Mouse (Mus musculus) neural tube, embryonic 13.5 days (tissue): ENCODE results near the gene Serinc2. TPM values are rescaled to one million over a fixed set of nuclear protein-coding genes. Genes with fewer than 3 reads are reported as not detected.

Experiments
- ATAC-seq: fragments of 200-750 bp; cut with Nextera tagmentation; 2 replicates; pipeline ENCODE4 v1.8.0; 2017; ENCODE audit warnings: low read depth, mild to moderate bottlenecking, moderate TSS enrichment, moderate library complexity
- H3K27ac ChIP-seq: fragments of 300-500 bp; sonication (generic); replicated peaks from 2 replicates; pipeline ENCODE4 v1.5.1; 2015; ENCODE audit warnings: moderate library complexity, mild to moderate bottlenecking, inconsistent platforms
- H3K27me3 ChIP-seq: fragments of 300-500 bp; sonication (generic); 2 replicates; pipeline ENCODE4 v1.6.1; 2015; ENCODE audit warnings: mild to moderate bottlenecking, inconsistent platforms
- H3K36me3 ChIP-seq: fragments of 300-500 bp; sonication (generic); 2 replicates; pipeline ENCODE4 v1.6.1; 2015; ENCODE audit warnings: mild to moderate bottlenecking, inconsistent platforms
- H3K4me1 ChIP-seq: fragments of 300-500 bp; sonication (generic); replicated peaks from 2 replicates; pipeline ENCODE4 v1.6.1; 2015; ENCODE audit warnings: inconsistent platforms
- H3K4me2 ChIP-seq: fragments of 300-500 bp; sonication (generic); 2 replicates; pipeline ENCODE4 v1.6.1; 2015; ENCODE audit warnings: inconsistent platforms, mild to moderate bottlenecking, moderate library complexity
- H3K4me3 ChIP-seq: fragments of 300-500 bp; sonication (generic); 2 replicates; pipeline ENCODE4 v1.5.1; 2015; ENCODE audit warnings: mild to moderate bottlenecking, inconsistent platforms
- H3K9ac ChIP-seq: fragments of 300-500 bp; sonication (generic); 2 replicates; pipeline ENCODE4 v1.6.1; 2015; ENCODE audit warnings: moderate library complexity, mild to moderate bottlenecking, inconsistent platforms
- H3K9me3 ChIP-seq: fragments of 300-500 bp; sonication (generic); 2 replicates; pipeline ENCODE4 v1.6.1; 2016; ENCODE audit warnings: inconsistent platforms
- WGBS: fragments of 180-500 bp; shearing (Covaris S2); methylation state at CpG from one replicate; pipeline ENCODE4 v1.1.7; 2015; 5-methylcytosine and 5-hydroxymethylcytosine counted together
- polyA plus RNA-seq: library from polyadenylated mRNA; unstranded; fragments of >200 nt; fragmentation: Nextera tagmentation; extraction: Ambion mirVana; gene quantifications from 2 replicates; pipeline ENCODE4 v1.2.1, GENCODE M21; 2015

Serinc2 gene
- polyA plus RNA-seq, 1 experiment from 2014 or later: 53.5 TPM

GRCm38 (mm10) chr4:130273698-130274345 is 5.2 kb downstream of the Serinc2 start:
- H3K36me3 ChIP-seq: 0 out of 2 replicates have a peak, but pooled peaks cover 5% of the 10 kb centered on the region
- peak overlapping the region; percentile 96 for H3K9ac ChIP-seq
- H3K27ac ChIP-seq: peak overlapping the region; percentile 97
- ATAC-seq: peak; percentile 55
- H3K4me3 ChIP-seq: peak overlapping the region; percentile 76
- 5% methylated on average over 12 of the region's 12 CpGs for WGBS
- no peaks in the 10 kb centered on the region for H3K9me3 ChIP-seq
- peaks cover 33% of the 10 kb centered on the region for H3K4me1 ChIP-seq
- H3K4me2 ChIP-seq: peak overlapping the region; percentile 77
- H3K27me3 ChIP-seq: peaks cover 4% of the 10 kb centered on the region

- 88% methylated on average over 6 of the region's 6 CpGs for WGBS
These were observed 8.2 kb downstream of the Serinc2 start for GRCm38 (mm10) chr4:130270611-130271347.

GRCm38 (mm10) chr4:130270089-130270488 is 8.9 kb downstream of the Serinc2 start:
- no peak overlapping the region for H3K4me2 ChIP-seq
- peaks cover 35% of the 10 kb centered on the region for H3K4me1 ChIP-seq
- no peak overlapping the region for H3K9ac ChIP-seq
- H3K36me3 ChIP-seq: 0 out of 2 replicates have a peak, but pooled peaks cover 5% of the 10 kb centered on the region
- no peak overlapping the region for H3K27ac ChIP-seq
- H3K9me3 ChIP-seq: no peaks in the 10 kb centered on the region
- ATAC-seq: no peak
- H3K4me3 ChIP-seq: no peak overlapping the region
- WGBS: 83% methylated on average over 8 of the region's 8 CpGs
- H3K27me3 ChIP-seq: no peaks in the 10 kb centered on the region

More at GRCm38 (mm10) chr4:130270611-130271347, 8.2 kb downstream of the Serinc2 start:
- Histone ChIP-seq H3K4me1 (peaks cover 33% of the 10 kb centered on the region), H3K36me3 (0 out of 2 replicates have a peak, but pooled peaks cover 5% of the 10 kb centered on the region), H3K9me3 (no peaks in the 10 kb centered on the region), H3K27ac (no peak overlapping the region), H3K9ac (no peak overlapping the region), H3K4me3 (no peak overlapping the region), H3K27me3 (no peaks in the 10 kb centered on the region; the same call in 1 of the 2 replicates), H3K4me2 (no peak overlapping the region)
- no peak for ATAC-seq

- no peak for ATAC-seq
- Histone ChIP-seq H3K27me3 (no peaks in the 10 kb centered on the region), H3K4me1 (peaks cover 41% of the 10 kb centered on the region)
These were observed 10.3 kb downstream of the Serinc2 start for GRCm38 (mm10) chr4:130268736-130269135.

GRCm38 (mm10) chr4:130267069-130267468 is 11.9 kb downstream of the Serinc2 start:
- H3K9me3 ChIP-seq: no peaks in the 10 kb centered on the region
- no peak overlapping the region for H3K27ac ChIP-seq
- no peak for ATAC-seq
- no peaks in the 10 kb centered on the region for H3K27me3 ChIP-seq
- peaks cover 24% of the 10 kb centered on the region for H3K36me3 ChIP-seq
- 88% methylated on average over 7 of the region's 7 CpGs for WGBS
- H3K4me3 ChIP-seq: no peak overlapping the region
- peaks cover 25% of the 10 kb centered on the region for H3K4me1 ChIP-seq
- H3K4me2 ChIP-seq: no peak overlapping the region
- no peak overlapping the region for H3K9ac ChIP-seq

More at GRCm38 (mm10) chr4:130268736-130269135, 10.3 kb downstream of the Serinc2 start:
- peaks cover 7% of the 10 kb centered on the region; the same call in 1 of the 2 replicates for H3K36me3 ChIP-seq
- 83% methylated on average over 10 of the region's 10 CpGs for WGBS
- H3K9ac ChIP-seq: no peak overlapping the region
- H3K27ac ChIP-seq: no peak overlapping the region
- H3K4me3 ChIP-seq: no peak overlapping the region
- no peak overlapping the region for H3K4me2 ChIP-seq
- H3K9me3 ChIP-seq: no peaks in the 10 kb centered on the region

GRCm38 (mm10) chr4:130266601-130267000 is 12.4 kb downstream of the Serinc2 start:
- Histone ChIP-seq H3K4me2 (no peak overlapping the region), H3K9me3 (no peaks in the 10 kb centered on the region), H3K27ac (no peak overlapping the region), H3K4me3 (no peak overlapping the region), H3K36me3 (peaks cover 29% of the 10 kb centered on the region), H3K4me1 (peaks cover 24% of the 10 kb centered on the region), H3K9ac (no peak overlapping the region), H3K27me3 (no peaks in the 10 kb centered on the region)
- no peak for ATAC-seq
- WGBS: 80% methylated on average over 9 of the region's 9 CpGs

- H3K4me3 ChIP-seq: no peak overlapping the region
- H3K27me3 ChIP-seq: no peaks in the 10 kb centered on the region
- H3K36me3 ChIP-seq: peaks cover 39% of the 10 kb centered on the region
- no peak overlapping the region for H3K27ac ChIP-seq
- H3K4me1 ChIP-seq: peaks cover 24% of the 10 kb centered on the region
- H3K4me2 ChIP-seq: peak overlapping the region; percentile 20; the same call in 1 of the 2 replicates
- no peaks in the 10 kb centered on the region for H3K9me3 ChIP-seq
- WGBS: 25% methylated on average over 24 of the region's 24 CpGs
- peak overlapping the region; percentile 34; the same call in 1 of the 2 replicates for H3K9ac ChIP-seq
- ATAC-seq: peak; percentile 46
These were observed 14.2 kb downstream of the Serinc2 start for GRCm38 (mm10) chr4:130264698-130265349.

- peak overlapping the region; percentile 20; the same call in 1 of the 2 replicates for H3K4me2 ChIP-seq
- no peak overlapping the region for H3K4me3 ChIP-seq
- H3K9ac ChIP-seq: peak overlapping the region; percentile 34; the same call in 1 of the 2 replicates
- H3K4me1 ChIP-seq: peaks cover 24% of the 10 kb centered on the region
- 13% methylated on average over 11 of the region's 11 CpGs for WGBS
- peak; percentile 10; the same call in 1 of the 2 replicates for ATAC-seq
- peaks cover 46% of the 10 kb centered on the region for H3K36me3 ChIP-seq
- H3K27me3 ChIP-seq: no peaks in the 10 kb centered on the region
- no peak overlapping the region for H3K27ac ChIP-seq
- H3K9me3 ChIP-seq: no peaks in the 10 kb centered on the region
These were observed 14.9 kb downstream of the Serinc2 start for GRCm38 (mm10) chr4:130264131-130264530.

- no peak overlapping the region for H3K9ac ChIP-seq
- H3K4me3 ChIP-seq: no peak overlapping the region
- H3K9me3 ChIP-seq: no peaks in the 10 kb centered on the region
- no peak for ATAC-seq
- WGBS: 38% methylated on average over 5 of the region's 5 CpGs
- H3K4me2 ChIP-seq: no peak overlapping the region
- H3K27me3 ChIP-seq: no peaks in the 10 kb centered on the region
- no peak overlapping the region for H3K27ac ChIP-seq
- H3K36me3 ChIP-seq: peaks cover 82% of the 10 kb centered on the region
- H3K4me1 ChIP-seq: peaks cover 16% of the 10 kb centered on the region
These were observed 18.6 kb downstream of the Serinc2 start for GRCm38 (mm10) chr4:130260406-130260805.

- Histone ChIP-seq H3K4me3 (no peak overlapping the region), H3K27ac (no peak overlapping the region), H3K9ac (no peak overlapping the region), H3K4me1 (no peaks in the 10 kb centered on the region), H3K27me3 (no peaks in the 10 kb centered on the region), H3K36me3 (peaks cover 66% of the 10 kb centered on the region), H3K9me3 (no peaks in the 10 kb centered on the region), H3K4me2 (no peak overlapping the region)
- ATAC-seq: no peak; the same call in 1 of the 2 replicates
- WGBS: 66% methylated on average over 8 of the region's 8 CpGs
These were observed 26.4 kb downstream of the Serinc2 start for GRCm38 (mm10) chr4:130252441-130253157.

- Histone ChIP-seq H3K4me3 (no peak overlapping the region), H3K4me1 (no peaks in the 10 kb centered on the region), H3K27me3 (no peaks in the 10 kb centered on the region), H3K9ac (no peak overlapping the region), H3K36me3 (peaks cover 58% of the 10 kb centered on the region), H3K27ac (no peak overlapping the region), H3K4me2 (no peak overlapping the region), H3K9me3 (no peaks in the 10 kb centered on the region)
- ATAC-seq: peak; percentile 10; the same call in 1 of the 2 replicates
- 43% methylated on average over 3 of the region's 3 CpGs for WGBS
These were observed 27.2 kb downstream of the Serinc2 start for GRCm38 (mm10) chr4:130251763-130252162.
